Mouse (Mus musculus) mouse trophoblast stem cell (cell line): ENCODE measurements around the gene Itgav.
"Not testable (repeated sequence)": the region's sequence is repeated elsewhere in the genome, so short reads cannot be mapped to it uniquely, and the experiment has no call there.

Experiments
- in situ Hi-C, 2 experiments: fragments of 300-500 bp; cut with MseI, MboI; formaldehyde crosslinking; loops; 2 replicates in 1 of 2; 3 replicates in 1 of 2; pipeline ENCODE4 v1.15.1; 2025

Gene Itgav

DNA sequence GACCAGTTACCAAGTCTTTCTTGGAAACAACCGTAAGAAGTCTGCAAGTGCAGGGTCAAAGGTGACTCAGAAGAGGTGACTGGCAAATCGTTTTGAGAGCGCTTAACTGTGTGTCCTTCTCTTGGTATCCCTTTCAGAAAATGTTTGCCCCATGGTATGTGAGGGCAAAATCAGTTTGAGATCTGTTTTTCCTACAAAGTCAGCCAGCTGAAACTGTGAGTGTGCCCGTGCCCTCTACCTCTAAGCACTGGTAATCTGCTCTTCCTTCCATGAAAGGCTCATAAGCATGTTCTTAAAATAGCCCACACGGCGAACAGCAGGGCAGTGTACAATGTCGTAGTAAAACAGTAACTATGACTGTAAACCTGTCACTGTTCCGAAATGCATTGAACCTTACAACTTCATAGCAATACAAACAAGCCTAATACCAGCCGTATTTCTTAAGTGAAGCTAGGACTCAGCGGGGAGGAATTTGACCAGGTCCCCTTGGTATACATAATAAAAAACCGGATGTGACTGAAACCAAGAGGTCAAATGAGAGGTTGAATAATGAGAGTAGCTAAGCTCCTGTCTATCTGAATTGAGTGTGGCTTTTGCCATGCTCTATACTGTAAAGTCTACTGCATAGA lies 14.2 kb upstream of the Itgav start:
- in situ Hi-C loops, result no loop called here

DNA sequence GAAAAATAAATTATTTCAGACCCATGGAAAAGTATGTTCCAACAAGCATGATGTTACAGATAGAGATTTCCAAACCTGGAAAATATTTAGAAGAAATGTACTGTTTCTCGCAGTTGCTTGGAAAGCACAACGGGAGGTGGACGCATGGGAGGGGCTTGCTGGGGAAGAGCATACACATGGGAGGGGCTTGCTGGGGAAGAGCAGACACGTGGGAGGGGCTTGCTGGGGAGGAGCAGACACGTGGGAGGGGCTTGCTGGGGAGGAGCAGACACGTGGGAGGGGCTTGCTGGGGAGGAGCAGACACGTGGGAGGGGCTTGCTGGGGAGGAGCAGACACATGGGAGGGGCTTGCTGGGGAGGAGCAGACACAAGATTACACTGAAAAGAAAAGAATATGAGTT lies 10.9 kb upstream of the Itgav start:
- in situ Hi-C loops, result not testable (repeated sequence)

DNA sequence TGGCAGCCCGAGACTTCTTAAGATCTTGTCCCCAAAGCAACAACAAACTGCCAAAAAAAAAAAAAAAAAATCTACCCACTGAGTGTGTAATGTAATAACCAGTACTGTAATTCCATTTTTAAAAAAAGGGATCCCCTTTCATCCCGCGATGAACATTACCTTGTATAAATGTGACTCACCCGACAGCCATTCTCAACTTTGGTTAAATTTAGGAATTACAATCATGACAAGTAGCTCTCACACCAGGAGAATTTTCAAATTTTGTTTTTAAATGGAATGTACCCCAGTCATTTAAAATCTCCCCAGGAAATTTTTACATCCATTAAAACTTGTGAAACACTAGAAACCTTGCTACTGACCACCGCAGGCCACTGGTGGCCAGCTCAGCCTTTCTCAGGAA lies 10.3 kb upstream of the Itgav start:
- in situ Hi-C loops, result no loop called here

DNA sequence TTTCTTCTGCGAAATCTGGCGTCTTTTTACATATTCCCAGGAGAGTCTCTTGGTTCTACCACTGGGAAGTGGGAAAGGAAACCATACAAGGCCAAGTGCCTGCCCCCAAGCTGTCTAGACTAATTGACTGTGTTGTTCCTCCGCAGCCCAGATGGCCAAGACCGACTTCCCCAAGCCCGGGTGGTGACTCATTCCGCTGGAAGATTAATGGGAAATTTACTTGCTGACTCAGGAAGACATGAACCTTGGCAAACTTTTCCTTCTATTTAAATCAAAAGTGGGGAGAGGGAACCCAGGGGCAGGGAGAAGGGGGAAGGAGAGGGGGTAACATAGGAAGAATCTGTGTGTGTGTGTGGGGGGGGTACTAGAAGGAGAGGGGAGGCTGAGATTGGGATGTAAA lies 9.4 kb upstream of the Itgav start:
- in situ Hi-C loops, result no loop called here

DNA sequence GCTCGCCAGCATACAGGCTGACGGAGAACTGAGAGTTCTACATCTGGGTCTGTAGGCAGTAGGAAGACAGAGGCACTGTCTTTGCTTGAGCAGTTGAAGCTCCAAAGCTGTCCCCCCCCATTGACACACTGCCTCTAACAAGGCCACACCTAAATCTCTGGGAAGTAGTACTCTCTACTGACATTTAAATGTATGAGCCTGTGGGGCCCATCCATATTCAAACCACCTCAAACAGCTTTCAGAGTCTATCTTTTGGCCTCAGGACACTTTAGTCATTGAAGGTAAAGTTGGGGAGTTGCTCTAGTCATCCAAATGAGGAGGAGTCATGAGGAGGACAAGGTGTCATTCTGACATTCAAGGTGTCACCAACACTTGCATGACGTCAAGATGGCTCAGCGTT lies 5.9 kb upstream of the Itgav start:
- in situ Hi-C loops, result no loop called here

DNA sequence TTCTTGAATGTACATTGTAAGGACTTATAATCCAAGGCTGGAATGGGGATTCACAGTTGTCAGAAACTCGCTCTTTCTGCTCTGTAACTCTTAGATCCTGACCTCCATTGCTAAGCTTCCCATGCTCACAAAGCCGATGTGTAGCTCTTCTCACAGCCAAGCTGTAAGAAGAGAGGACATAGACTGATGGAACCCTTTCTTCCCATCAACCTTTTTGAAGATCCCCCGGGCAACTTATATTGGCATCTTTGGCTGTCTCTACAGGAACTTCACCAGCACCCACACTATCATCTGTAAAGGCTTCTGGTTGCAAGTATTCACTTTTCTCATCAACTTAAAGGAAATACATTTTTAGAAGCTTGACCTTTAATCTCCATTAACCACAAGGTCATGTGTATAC lies 2.6 kb upstream of the Itgav start:
- in situ Hi-C loops, result no loop called here

DNA sequence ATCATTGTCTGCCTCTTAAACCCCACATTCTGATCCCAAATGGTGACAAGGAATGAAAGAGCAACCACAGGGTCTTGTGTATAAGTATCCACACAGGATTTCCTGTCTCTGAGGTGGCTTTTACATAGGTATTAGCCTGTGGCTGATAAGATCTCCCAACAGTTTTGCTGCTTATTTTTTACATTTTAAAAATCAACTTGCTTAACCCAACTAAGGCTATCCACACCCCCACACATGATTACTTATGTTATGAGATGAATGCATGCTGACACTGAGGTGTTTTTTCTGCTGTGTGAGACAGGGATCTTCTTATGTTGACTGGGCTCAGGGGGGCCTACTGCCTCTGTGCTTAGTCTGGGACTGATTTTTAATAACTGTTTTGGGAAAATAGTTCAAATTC lies 1.3 kb upstream of the Itgav start:
- in situ Hi-C loops, result no loop called here

DNA sequence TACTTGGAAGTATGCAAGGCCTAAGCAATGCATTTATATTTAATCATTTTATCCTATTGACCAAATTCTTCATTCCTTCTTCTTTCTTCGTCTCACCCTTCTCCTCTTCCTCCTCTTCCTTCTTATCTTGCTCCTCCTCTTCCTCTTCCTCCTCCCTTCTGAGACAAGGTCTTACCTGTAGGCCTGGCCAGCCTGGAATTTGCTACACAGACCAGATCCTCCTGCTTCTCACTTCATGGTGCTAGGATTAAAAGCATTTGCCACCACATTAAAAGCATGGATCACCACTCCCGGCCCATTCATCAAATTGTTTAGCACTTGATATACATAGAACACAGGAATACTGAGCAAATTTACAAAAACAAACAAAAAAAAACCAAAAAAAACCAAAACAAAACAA lies 851 bp upstream of the Itgav start:
- in situ Hi-C loops, result no loop called here

DNA sequence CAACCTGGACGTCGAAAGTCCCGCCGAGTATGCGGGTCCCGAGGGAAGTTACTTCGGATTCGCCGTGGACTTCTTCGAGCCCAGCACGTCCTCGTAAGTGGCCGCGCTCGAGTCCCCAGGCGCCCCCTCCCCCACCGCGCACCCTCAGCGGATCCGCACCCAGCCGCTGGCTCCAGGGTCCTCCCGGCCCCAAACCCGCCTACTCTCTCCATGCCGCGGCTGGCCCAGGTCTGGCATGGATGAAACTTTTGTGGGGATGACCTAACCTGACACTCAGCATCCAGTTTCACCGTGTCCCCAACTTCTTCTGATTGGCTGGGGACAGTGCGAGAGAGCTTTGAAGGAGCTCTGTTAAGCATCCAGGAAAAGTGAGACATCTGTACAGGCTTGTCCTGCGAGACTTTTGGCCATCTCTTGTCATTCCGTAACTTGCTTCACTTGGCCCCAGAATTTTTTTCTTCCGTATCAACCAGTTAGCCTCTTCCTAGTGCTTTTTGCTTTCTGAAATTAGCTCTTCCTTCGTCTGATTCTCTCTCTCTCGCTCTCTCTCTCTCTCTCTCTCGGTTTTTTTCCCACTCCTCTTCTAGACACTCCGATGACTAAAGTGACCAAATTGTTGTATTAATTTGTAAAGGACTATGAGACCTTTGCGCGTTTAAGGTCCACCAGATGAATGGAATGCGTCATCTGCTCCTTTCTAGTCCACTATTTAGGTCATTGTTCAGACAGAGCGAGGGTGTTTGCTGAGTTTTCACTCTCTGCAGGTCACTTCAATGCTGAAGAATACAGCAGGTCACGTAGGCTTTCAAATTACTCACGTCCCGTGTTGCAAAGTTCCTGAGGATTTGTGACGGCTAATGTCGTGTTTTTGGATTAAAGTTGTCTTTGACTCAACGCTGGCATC lies 882 bp downstream of the Itgav start:
- in situ Hi-C loops, result no loop called here

DNA sequence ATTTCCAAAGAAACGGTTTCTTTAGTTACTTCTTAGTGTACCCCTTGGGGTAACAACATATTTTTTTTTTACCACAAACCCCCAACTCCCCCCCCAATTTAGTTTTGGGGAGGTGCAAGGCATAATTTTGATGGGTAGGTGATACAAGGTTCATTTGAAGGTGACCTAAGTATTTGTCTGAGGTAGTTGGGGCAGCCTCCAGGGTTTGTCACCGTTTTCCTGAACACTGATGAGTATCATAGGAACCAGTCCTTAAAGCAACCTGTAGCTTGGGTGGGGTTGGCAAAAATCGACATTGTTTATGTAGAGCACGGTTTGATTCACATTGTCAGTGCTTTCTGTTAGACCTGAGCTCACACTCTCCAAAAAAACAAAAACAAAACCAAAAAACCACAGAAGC lies 1.6 kb downstream of the Itgav start:
- in situ Hi-C loops, result no loop called here

DNA sequence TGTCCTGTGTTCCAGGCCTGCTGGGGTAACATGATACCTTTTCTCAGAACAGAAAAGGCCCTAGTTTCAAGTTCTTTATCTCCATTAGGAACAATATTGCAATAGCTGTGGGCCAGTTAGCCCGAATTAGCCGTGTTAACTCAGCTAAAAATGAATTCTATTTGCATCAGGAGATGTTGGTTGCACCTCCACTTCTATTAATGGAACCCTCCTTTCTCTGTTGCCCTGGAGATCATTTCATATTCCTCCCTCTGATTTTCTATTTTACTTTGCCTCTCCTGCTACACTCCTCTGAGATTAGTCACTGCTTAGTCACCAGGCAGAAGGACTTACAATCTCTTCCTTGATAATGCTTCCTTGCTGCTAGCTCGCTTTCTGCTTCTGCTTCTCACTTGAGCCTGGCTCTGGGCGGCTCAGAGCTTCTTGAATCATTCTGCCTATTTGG lies 4.1 kb downstream of the Itgav start:
- in situ Hi-C loops, result no loop called here

DNA sequence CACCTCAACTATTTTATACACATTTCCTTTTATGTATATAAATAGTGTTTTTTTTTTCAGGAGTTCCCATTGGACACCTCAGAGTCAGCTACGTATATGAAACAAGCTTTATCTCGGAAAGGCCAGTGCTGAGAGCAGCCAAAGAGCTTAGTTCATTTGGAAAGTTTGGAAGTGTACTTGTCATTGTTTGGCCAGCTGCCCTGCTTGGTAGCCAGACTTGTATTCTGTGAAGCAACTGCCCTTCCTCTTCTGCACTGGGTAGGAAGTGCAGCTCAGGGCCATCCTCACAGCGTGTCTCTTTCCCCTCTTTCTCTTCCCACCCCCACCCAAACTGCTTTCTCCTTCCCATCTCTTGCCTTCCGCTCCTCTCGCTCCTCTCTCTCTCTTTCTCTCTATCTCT lies 5.1 kb downstream of the Itgav start:
- in situ Hi-C loops, result no loop called here

DNA sequence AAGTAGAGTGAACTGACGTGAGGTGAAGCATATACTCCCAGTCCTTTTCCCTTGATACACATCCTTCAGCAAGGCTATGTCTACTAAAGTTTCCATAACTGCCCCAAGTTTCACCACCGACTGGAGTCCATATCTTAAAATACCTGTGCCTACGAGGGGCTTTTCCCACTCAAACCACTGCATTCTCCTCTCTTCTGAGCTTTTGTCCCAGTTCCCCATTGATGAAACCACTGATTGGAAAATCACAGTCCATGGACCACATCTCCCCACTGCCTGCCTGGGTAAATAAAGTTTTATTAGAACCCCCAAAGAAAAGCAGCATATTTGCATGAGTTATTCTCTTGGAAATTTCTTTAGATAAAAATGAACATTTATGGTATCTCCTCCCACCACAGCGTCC lies 8.7 kb downstream of the Itgav start:
- in situ Hi-C loops, result no loop called here

DNA sequence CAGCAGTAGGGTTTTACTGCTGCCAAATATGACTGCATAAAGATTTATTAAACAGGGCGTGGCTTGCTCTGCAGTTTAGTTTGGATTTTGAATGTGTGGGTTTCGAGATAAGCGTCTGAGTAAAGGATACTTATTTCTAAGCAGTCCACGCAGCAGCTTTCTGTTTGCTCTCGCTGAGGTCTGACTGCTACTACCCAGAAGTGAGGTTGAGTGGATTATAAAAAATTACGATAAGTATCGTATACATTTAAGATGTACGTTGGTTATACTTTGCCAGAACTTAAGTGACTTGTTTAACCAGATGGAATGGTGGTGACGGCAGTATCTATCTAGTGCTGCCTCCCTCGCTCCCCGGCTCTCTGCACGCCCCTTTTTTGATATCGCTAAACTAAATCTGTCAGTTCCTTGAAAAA lies 9.8 kb downstream of the Itgav start:
- in situ Hi-C loops, result no loop called here

DNA sequence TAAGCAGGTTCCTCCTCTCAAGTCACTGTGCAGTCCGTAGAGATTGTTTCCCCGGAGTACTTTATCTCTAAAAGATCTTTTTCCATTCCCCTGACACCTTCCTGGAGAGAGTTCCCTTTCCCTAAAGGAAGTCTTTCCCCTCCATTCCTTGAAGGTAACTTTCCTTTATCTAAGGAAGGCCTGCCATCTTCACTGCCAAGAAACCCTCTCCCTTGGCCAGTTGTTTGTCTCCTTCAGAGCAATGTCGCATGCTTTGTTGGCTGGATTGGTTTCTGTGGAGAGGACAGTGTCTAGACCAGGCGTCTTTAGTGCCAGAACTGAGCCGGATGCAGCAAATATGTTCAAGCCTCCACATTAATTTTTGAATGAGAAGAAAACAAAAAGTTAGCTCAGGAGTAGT lies 11.1 kb downstream of the Itgav start:
- in situ Hi-C loops, result no loop called here

DNA sequence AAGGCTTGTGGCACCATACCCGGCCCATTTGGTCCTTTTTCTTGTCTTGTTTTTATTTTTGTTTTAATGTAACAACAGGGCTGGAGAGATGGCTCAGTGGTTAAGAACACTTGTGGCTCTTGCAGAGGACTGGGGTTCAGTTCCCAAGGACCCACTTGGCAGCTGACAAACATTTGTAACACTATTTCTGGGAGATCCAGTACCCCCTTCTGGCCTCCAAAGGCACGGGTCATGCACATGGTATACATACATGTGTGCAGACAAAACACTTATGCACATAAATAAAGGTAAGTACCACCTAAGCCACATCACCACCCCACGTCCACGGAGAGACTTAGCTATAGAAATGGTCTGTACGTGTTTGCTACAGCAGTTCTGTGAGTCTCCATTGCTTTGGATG lies 12.6 kb downstream of the Itgav start:
- in situ Hi-C loops, result no loop called here

DNA sequence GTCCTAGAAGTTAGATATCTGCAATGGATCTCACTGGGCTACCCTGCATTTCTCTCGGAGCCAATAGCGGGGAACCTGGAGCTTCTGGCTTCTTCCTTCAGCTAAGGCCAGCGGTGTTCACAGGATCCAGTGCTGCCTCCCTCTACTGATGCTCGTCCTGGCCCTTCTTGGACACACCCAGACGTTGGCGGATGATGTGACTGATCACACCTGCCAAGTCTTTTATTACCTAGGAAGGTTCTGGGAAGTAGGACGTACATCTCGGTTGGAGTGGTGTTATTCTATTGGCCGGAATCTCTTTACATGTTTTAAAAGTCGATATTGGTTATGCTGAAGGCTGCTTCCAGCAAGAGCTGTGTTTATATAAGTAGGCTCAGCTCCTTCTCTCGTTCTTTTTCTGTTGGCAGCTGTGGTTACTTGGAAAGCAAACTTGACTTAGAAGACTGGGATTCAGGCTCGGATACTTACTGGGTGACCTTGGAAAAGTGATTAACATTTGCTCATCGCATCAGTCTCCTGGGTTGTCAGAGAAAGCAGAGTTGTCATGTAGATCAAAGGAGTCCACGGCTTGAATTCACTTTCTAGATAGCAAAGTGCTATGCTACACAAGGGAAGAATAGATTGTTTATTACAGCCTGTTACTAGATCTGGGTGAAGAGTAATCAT lies 14.5 kb downstream of the Itgav start:
- in situ Hi-C loops, result no loop called here

DNA sequence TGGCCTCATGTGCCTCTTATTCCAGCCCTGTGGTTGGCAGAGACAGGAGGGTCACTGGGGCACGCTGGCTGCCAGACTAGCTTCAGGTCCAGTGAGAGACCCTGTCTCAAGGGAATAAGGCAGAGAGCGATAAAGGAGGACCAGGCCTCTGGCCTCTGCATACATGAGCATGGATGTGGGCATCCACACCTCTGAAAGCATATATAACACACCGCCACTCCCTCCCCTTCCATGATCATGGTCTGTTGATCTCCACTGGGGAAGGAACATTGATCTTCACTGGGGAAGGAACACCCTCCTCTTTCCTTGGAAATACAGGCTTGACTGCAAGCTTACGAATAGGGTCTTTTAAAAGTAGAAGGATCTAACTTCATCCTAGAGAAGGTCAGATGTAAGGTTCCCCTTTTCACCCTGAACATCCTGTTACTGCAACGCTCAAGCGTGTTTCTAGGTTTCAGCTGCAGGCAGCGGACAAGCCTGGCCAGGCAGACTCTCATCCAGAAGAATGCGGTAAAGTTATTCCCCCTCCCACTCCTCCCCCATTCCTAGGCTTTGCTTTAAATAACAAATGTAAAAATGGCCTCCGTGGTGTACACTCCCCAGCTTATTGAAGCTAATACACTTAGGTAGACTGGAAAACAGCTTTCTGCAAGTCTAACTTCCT lies 15.4 kb downstream of the Itgav start:
- in situ Hi-C loops, result no loop called here

DNA sequence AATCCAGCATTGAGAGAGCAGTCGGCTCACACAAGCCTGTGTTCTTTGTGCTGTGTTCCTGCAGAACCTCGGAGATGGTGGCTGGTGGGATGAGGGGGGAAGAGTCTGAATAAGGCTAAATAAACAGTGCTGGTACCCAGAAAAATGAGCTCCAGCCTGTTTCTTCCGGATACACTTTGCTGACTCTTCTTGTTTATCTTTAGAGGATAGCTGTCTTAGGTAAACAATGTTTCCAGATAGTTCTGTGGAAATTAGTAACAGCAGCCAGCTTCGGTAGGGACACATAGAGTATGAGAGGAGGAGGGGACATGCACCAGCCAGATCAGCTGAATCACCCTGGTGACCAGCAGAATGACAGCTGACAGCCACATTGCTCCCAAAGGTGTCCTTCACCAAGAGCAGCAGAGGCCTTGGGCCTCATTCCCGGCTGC lies 16.4 kb downstream of the Itgav start:
- in situ Hi-C loops, result no loop called here

DNA sequence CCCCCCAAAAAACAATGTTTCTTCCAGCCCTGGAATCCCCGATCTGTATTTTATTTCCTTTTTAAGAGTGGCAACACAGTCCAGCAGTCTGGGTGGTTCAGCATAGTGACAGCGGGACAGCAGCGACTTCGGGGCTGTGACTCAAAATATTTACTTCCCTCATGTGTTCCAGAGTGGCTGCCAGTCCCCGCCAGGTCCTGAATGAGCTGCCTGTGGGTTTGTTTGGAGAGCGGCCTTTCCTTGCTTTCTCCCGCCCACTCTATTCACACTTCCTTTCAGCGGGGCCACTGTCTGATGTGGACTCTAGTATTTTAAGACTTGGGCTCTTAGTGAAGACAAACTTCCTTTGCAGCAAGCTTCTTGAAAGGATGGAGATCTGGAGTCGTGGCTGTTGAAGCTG lies 18.0 kb downstream of the Itgav start:
- in situ Hi-C loops, result no loop called here

DNA sequence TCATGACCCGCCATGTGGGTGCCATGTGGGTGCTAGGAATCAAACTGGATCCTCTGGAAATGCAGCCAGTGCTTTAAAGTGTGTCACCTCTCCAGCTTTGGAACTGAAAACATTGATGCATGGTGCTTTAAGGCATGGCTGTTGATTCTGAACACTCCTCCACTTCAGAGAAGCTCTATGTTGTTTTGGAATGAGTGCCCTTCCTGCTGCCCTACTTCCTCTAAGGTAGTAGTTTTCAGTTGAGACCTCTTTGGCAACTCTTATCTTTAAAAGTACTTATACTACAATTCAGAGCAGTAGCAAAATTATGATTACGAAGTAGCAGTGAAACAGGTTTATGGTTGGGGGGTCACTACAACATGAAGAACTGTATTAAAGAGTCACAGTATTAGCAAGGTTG lies 18.6 kb downstream of the Itgav start:
- in situ Hi-C loops, result no loop called here

DNA sequence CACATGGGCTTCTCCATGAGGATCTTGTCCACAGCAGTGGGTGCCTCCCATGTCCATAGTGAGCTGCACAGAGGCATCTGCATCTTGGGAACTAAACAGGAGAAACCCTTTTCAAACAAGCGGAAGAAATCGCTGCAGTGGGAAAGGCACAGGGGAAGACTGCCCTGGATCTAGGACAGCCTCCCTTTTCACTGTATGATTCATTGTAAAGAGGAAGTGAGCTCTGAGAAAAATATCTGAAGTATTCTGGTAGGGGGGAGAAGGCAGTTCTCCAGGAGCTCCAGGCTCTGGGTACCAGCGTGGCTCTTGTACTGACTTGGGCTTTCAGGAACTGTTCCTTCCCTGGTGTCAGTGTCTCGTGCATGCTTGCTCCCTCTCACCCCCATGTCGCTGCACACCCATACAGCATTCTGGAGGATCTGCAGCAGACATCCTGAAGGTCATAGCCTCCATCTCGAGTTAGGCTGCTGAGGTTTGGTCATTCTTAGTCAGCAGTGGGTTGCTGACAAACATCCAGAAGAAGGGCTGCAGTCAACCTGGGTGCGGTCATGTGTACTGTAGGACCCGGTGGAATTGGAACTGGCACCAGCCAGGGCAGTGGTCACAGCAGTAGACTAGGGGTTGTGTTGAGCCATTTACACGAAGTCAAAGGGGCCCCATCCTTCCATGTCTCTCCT lies 20.2 kb downstream of the Itgav start:
- in situ Hi-C loops, result no loop called here
